Mouse (Mus musculus) neutrophil, adult 59 days (primary cell): Measurements from ENCODE around the gene Zfp383. TPM values are rescaled to one million over a fixed set of nuclear protein-coding genes. Genes with fewer than 3 reads are reported as not detected.

Experiments used
- total RNA-seq, 2 experiments: library from RNA; stranded (reverse); gene quantifications; 1 replicate in 1 of 2; 2 replicates in 1 of 2; pipeline ENCODE4 v1.2.4; 2023

Zfp383 gene
- total RNA-seq, result under 1 TPM; 0.46 to 0.80 TPM

GRCm38 (mm10) chr7:29908130-29908950 lies at the start of gene Zfp383:
Gene Zfp383 (plus strand): TSS chr7:29908223.

GRCm38 (mm10) chr7:29859532-29860517 lies 48.2 kb upstream of the Zfp383 start, which contains the start of gene Zfp420:
Gene Zfp420 (plus strand): TSS chr7:29859979.

GRCm38 (mm10) chr7:29905966-29906681 lies 1.9 kb upstream of the Zfp383 start, which contains the start of gene Zfp27:
Gene Zfp27 (minus strand): TSS chr7:29906572.

GRCm38 (mm10) chr7:29953513-29954401 lies 45.7 kb downstream of the Zfp383 start, which contains the start of gene Zfp74:
Gene Zfp74 (minus strand): TSS chr7:29954089.

Other genes with a start within 250 kb of the Zfp383 start
- gene Catsperg2, start 181.2 kb upstream of the Zfp383 start, total RNA-seq, result not detected
- 1 to 10 TPM; 9.0 to 9.7 TPM for gene Zfp84, start 139.7 kb upstream of the Zfp383 start, total RNA-seq
- gene Zfp30, start 124.2 kb upstream of the Zfp383 start, total RNA-seq, result under 1 TPM in 1 of 2 experiments, not detected in 1; 0.09 TPM
- 1 to 10 TPM; 4.1 to 6.0 TPM for gene Zfp790, start 92.1 kb upstream of the Zfp383 start, total RNA-seq
- gene Zfp940, start 54.6 kb upstream of the Zfp383 start, total RNA-seq, result under 1 TPM; 0.24 to 0.73 TPM
- gene Zfp420, start 48.2 kb upstream of the Zfp383 start, total RNA-seq, result 1 to 10 TPM; 2.0 TPM
- 1 to 10 TPM; 1.7 to 2.4 TPM for gene Zfp27, start 1.7 kb upstream of the Zfp383 start, total RNA-seq
- 1 to 10 TPM; 2.7 to 3.3 TPM for gene Zfp74, start 45.9 kb downstream of the Zfp383 start, total RNA-seq
- 10 to 100 TPM in 1 of 2 experiments, 1 to 10 TPM in 1; 9.7 to 13.8 TPM for gene Zfp568, start 75.7 kb downstream of the Zfp383 start, total RNA-seq
- under 1 TPM; 0.44 to 0.71 TPM for gene Zfp14, start 143.2 kb downstream of the Zfp383 start, total RNA-seq
- gene Zfp82, start 164.7 kb downstream of the Zfp383 start, total RNA-seq, result under 1 TPM; 0.47 to 0.77 TPM
- gene Gm26920, start 182.2 kb downstream of the Zfp383 start, total RNA-seq, result not detected
- gene Zfp566, start 182.3 kb downstream of the Zfp383 start, total RNA-seq, result 1 to 10 TPM in 1 of 2 experiments, under 1 TPM in 1; 0.57 to 2.0 TPM
- gene Zfp260, start 186.6 kb downstream of the Zfp383 start, total RNA-seq, result 1 to 10 TPM; 5.9 to 6.9 TPM
- gene Zfp382, start 213.7 kb downstream of the Zfp383 start, total RNA-seq, result 10 to 100 TPM; 10.5 to 11.6 TPM